Mouse (Mus musculus) midbrain, embryonic 14.5 days (tissue): ENCODE results near the gene Tmem174. TPM values are rescaled to one million over a fixed set of nuclear protein-coding genes. Genes with fewer than 3 reads are reported as not detected.

Experiments used
- ATAC-seq: fragments of 200-750 bp; cut with Nextera tagmentation; 2 replicates; pipeline ENCODE4 v1.8.0; 2017; ENCODE audit warnings: moderate number of reproducible peaks, moderate library complexity; ENCODE audit not compliant: low FRiP score, low TSS enrichment
- DNase-seq: peaks from one replicate; pipeline ENCODE4 v3.0.0-alpha.2; 2015
- H3K27ac ChIP-seq: fragments of 300-500 bp; sonication (generic); replicated peaks from 2 replicates; pipeline ENCODE4 v1.5.1; 2014; ENCODE audit warnings: mild to moderate bottlenecking, low read depth, low read length, moderate library complexity
- H3K27me3 ChIP-seq: fragments of 300-500 bp; sonication (generic); 2 replicates; pipeline ENCODE4 v1.6.1; 2014; ENCODE audit warnings: low read length, control low read depth, mixed read lengths; ENCODE audit not compliant: control insufficient read depth, insufficient read depth
- H3K36me3 ChIP-seq: fragments of 300-500 bp; sonication (generic); 2 replicates; pipeline ENCODE4 v1.6.1; 2014; ENCODE audit warnings: low read length, control low read depth; ENCODE audit not compliant: control insufficient read depth, insufficient read depth
- H3K4me1 ChIP-seq: fragments of 300-500 bp; sonication (generic); 2 replicates; pipeline ENCODE4 v1.6.1; 2014; ENCODE audit warnings: mild to moderate bottlenecking, antibody characterized with exemption, low read length, control low read depth; ENCODE audit not compliant: control insufficient read depth, insufficient read depth
- H3K4me2 ChIP-seq: fragments of 300-500 bp; sonication (generic); 2 replicates; pipeline ENCODE4 v1.6.1; 2014; ENCODE audit warnings: mild to moderate bottlenecking, low read length, moderate library complexity
- H3K4me3 ChIP-seq: fragments of 300-500 bp; sonication (generic); replicated peaks from 2 replicates; pipeline ENCODE4 v1.5.1; 2014; ENCODE audit warnings: low read depth, low read length
- H3K9ac ChIP-seq: fragments of 300-500 bp; sonication (generic); replicated peaks from 2 replicates; pipeline ENCODE4 v1.6.1; 2014; ENCODE audit warnings: mild to moderate bottlenecking, low read length, moderate library complexity
- H3K9me3 ChIP-seq: fragments of 300-500 bp; sonication (generic); 2 replicates; pipeline ENCODE4 v1.6.1; 2016; ENCODE audit warnings: low read length, control low read depth, mixed read lengths; ENCODE audit not compliant: control insufficient read depth
- WGBS: fragments of 180-500 bp; shearing (Covaris S2); extraction: QIAGEN DNeasy Blood & Tissue Kit; methylation state at CpG from one replicate; pipeline ENCODE4 v1.1.7; 2014; 5-methylcytosine and 5-hydroxymethylcytosine counted together
- polyA plus RNA-seq: library from polyadenylated mRNA; unstranded; fragments of >200 nt; fragmentation: Nextera tagmentation; extraction: Ambion mirVana; gene quantifications from 2 replicates; pipeline ENCODE4 v1.2.1, GENCODE M21; 2014

Gene Tmem174
- polyA plus RNA-seq, 1 experiment from 2014 or later: not detected

DNA sequence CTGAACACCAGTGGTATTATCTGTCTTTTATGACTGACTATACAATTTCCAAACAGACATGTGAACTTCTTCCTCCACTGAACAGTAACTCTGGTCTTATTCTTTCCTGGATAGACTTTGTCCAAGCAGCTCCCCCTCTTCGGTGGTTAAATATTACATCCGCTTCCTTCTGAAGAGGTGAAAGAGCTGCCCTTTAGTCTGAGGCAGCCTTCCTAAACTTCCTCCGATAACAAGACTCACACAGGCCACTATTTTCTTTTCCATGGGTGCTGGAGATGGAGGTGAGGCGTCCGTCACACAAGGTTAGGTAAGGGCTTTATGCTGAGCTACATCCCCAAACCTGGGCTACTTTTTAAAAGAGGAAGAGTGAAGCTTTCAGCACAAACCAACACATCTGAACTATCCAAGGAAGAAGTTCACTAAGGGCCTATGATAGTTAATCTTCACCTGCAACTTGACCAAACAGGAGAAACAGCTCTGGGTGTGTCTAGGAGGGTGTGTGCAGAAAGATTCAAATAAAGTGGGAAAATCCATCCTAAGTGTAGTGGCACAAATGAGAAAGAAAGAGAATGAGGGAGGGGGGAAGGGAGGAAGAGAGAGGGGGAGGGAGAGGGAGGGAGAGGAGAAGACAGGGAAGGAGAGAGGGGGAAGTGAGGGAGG, 1.4 kb upstream of the Tmem174 start:
- DNase-seq (no peak), ATAC-seq (no peak)
- Histone ChIP-seq H3K27ac (no peak overlapping the region), H3K36me3 (no peaks in the 10 kb centered on the region), H3K4me3 (no peak overlapping the region), H3K9ac (no peak overlapping the region), H3K9me3 (no peaks in the 10 kb centered on the region), H3K4me2 (no peak overlapping the region), H3K27me3 (no peaks in the 10 kb centered on the region), H3K4me1 (no peaks in the 10 kb centered on the region)
- 94% methylated on average over 5 of the region's 5 CpGs for WGBS

DNA sequence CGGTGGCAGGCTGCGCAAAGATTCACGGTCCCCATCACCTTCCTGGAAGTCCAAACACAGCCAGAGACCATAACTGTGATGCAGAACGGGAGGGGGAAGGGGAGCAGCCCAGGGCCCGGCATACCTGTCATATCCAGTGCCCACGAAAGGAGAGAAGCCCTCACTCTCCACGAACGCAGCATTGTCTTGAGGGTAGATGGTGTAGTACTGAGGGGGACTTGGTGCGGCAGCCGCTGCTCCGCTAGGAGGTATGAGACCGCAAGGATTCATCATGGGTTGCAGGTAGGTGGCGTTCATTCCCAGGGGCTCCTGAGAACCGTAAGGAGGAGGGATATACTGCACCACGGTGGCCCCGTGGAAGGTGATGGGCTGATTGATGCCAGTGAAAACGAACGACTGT, 639 bp downstream of the Tmem174 start:
- DNase-seq: no peak
- 73% methylated on average over 18 of the region's 18 CpGs for WGBS
- ATAC-seq: no peak
- Histone ChIP-seq H3K27ac (no peak overlapping the region), H3K9me3 (no peaks in the 10 kb centered on the region), H3K4me3 (no peak overlapping the region), H3K36me3 (no peaks in the 10 kb centered on the region), H3K4me1 (no peaks in the 10 kb centered on the region), H3K27me3 (no peaks in the 10 kb centered on the region), H3K4me2 (no peak overlapping the region), H3K9ac (no peak overlapping the region)

GRCm38 (mm10) chr13:98633641-98634484, 3.3 kb downstream of the Tmem174 start:
- Histone ChIP-seq H3K27me3 (no peaks in the 10 kb centered on the region), H3K4me1 (no peaks in the 10 kb centered on the region), H3K4me2 (no peak overlapping the region), H3K9me3 (no peaks in the 10 kb centered on the region), H3K36me3 (no peaks in the 10 kb centered on the region), H3K9ac (no peak overlapping the region), H3K27ac (no peak overlapping the region), H3K4me3 (no peak overlapping the region)
- DNase-seq: peak; percentile 19
- no peak for ATAC-seq
- WGBS: 59% methylated on average over 6 of the region's 6 CpGs

DNA sequence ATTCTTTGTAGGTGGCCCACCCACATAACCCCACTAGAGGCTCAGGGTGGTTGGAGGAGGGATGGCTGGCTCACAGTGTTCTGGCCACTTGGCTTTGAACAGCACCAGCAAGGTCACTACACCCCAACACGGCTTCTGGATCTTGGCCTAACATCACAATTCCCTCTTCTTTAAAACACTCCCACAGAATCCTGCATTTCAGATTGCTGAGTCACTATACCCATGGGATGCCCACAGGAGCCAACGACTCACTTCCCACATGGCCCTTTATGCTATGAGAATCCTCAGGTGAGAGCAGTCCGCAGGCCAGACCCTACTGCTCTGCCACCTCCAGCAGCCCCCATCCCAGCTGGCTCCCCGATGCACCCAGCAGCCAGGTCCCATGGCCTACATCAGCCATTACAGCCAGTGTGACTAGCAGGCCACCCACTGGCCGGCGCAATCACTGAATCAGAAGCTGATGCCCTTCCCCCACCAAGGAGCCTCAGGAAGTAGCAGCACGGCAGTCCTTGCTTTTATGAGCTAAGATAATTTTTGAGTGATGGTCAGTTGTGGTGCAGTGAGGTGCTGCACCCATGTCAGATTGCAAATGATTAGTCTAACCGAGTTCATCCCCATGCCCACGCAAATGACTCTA, 4.8 kb downstream of the Tmem174 start:
- WGBS: 80% methylated on average over 9 of the region's 9 CpGs
- no peak overlapping the region for H3K9ac ChIP-seq
- no peaks in the 10 kb centered on the region for H3K27me3 ChIP-seq
- H3K4me3 ChIP-seq: no peak overlapping the region
- no peak overlapping the region for H3K27ac ChIP-seq
- H3K4me1 ChIP-seq: no peaks in the 10 kb centered on the region
- H3K36me3 ChIP-seq: no peaks in the 10 kb centered on the region
- no peak overlapping the region for H3K4me2 ChIP-seq
- DNase-seq (no peak), ATAC-seq (no peak)
- H3K9me3 ChIP-seq: no peaks in the 10 kb centered on the region

DNA sequence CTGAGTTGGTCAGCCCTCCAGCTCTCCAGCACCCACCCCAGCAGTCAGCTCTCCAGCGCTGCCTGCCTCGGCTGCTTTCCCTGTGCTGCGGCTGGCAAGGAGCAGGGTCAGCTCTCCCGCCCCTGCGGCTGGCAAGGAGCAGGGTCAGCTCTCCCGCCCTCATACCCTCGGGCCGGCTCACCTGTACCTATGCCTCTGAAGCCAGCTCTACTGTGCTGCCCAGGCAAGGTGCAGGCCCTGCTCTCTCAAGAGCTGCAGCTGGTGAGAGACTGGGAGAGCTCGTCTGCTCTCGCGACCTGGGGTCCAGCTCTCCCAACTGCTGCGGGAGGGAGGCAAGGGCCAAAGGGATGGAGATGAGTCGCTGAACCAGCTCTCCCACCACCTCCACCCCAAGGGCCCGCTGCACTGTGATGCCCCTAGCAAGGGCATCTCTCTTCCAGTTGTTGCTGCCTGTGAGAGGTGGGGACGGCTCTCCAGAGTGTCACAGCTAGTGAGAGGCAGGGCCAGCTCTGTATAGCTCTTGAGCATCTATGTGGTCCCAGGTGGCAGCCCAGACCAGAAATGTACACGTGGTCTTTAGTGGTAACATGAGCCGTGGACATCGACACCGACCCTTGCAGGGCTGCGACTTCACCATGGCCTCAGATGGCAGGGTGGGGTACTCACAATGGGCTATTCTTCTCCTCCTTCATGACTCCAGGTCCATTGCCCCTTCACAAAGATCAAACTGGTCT, 5.9 kb downstream of the Tmem174 start:
- no peak for ATAC-seq

DNA sequence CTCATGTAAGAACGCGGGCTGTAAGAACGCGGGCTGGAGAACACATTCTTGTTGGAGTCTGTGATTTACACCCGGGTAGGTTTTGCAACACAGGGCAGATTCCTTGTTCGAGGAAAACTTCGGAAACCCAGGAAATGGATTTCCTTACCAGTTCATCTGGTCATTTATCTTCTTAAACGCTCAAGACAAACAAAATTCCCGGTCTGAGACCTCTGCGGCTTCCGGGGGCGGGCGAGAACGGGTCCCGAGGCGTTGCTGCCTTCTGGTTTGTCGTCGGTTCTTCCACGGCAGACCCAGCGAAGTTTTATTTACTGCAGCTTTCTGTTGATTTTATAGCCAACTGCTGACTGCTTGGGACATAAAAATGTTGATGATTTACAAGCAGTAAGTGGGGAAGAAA, 10.5 kb downstream of the Tmem174 start:
- DNase-seq: no peak
- Histone ChIP-seq H3K9me3 (no peaks in the 10 kb centered on the region), H3K27me3 (no peaks in the 10 kb centered on the region), H3K4me1 (no peaks in the 10 kb centered on the region), H3K9ac (no peak overlapping the region), H3K4me3 (no peak overlapping the region), H3K36me3 (no peaks in the 10 kb centered on the region), H3K4me2 (no peak overlapping the region), H3K27ac (no peak overlapping the region)
- ATAC-seq: no peak
- 92% methylated on average over 20 of the region's 20 CpGs for WGBS

More for the DNA sequence above, 5.9 kb downstream of the Tmem174 start:
- H3K27me3 ChIP-seq: no peaks in the 10 kb centered on the region
- H3K4me1 ChIP-seq: no peaks in the 10 kb centered on the region
- no peak for DNase-seq
- H3K4me3 ChIP-seq: no peak overlapping the region
- no peaks in the 10 kb centered on the region for H3K36me3 ChIP-seq
- WGBS: 49% methylated on average over 20 of the region's 20 CpGs
- no peaks in the 10 kb centered on the region for H3K9me3 ChIP-seq
- no peak overlapping the region for H3K4me2 ChIP-seq
- no peak overlapping the region for H3K9ac ChIP-seq
- no peak overlapping the region for H3K27ac ChIP-seq

DNA sequence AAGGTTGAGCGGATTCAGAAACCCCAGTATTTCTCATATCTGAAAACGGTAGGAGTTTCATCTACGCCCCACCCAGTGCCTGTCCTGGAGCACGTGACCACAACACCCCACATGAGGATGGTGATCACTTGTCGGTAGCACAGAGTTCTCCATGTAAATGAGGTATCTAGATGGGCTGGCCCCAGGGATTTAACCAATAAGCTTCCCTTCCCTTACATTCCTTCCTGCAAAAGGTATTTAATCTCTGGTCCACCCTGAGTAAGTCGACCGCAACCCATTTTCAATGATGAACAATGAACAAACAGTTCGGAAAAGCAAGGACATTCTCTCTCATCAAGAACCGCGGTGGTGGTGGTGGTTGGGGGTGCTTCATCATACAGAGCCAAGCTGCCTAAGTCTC, 12.7 kb downstream of the Tmem174 start:
- no peaks in the 10 kb centered on the region for H3K36me3 ChIP-seq
- no peaks in the 10 kb centered on the region for H3K27me3 ChIP-seq
- no peak overlapping the region for H3K4me3 ChIP-seq
- H3K4me2 ChIP-seq: no peak overlapping the region
- 89% methylated on average over 10 of the region's 10 CpGs for WGBS
- H3K9ac ChIP-seq: no peak overlapping the region
- no peak overlapping the region for H3K27ac ChIP-seq
- ATAC-seq (no peak), DNase-seq (no peak)
- no peaks in the 10 kb centered on the region for H3K9me3 ChIP-seq
- no peaks in the 10 kb centered on the region for H3K4me1 ChIP-seq

GRCm38 (mm10) chr13:98622881-98623549, 14.2 kb downstream of the Tmem174 start:
- Histone ChIP-seq H3K4me3 (no peak overlapping the region), H3K4me1 (no peaks in the 10 kb centered on the region), H3K9ac (no peak overlapping the region), H3K27me3 (no peaks in the 10 kb centered on the region), H3K27ac (no peak overlapping the region), H3K4me2 (no peak overlapping the region), H3K9me3 (no peaks in the 10 kb centered on the region), H3K36me3 (no peaks in the 10 kb centered on the region)
- DNase-seq (no peak), ATAC-seq (no peak)
- 79% methylated on average over 8 of the region's 8 CpGs for WGBS
